8 mouse cellular contexts compared by ENCODE assay signal in genomic region chr4:155148910-155149698, GRCm38 (mm10).
A peak's percentile ranks its signal among the peaks of the same experiment; 100 is the strongest.
DNase-seq lines count a peak whose midpoint lies in the region; ATAC-seq lines count a peak whose summit lies in the region.

No protein-coding gene starts in this region.

- no peak overlapping the region for H3K4me3 ChIP-seq in heart, embryonic 11.5 days (ENCODE audit: low read depth, low read length)

- no peaks in the 10 kb centered on the region for H3K36me3 ChIP-seq in heart, embryonic 11.5 days (ENCODE audit: control insufficient read depth, insufficient read depth, low read length)

- no peaks in the 10 kb centered on the region for H3K27me3 ChIP-seq in heart, embryonic 11.5 days (ENCODE audit: control insufficient read depth, insufficient read depth, low read length)

- H3K4me2 ChIP-seq in heart, embryonic 11.5 days: no peak overlapping the region

- 68% methylated on average over 8 of the region's 8 CpGs for whole genome bisulfite sequencing in heart, embryonic 11.5 days (ENCODE audit: insufficient replicate concordance)

- no peaks in the 10 kb centered on the region for H3K9me3 ChIP-seq in heart, embryonic 11.5 days (replicated peaks; ENCODE audit: control insufficient read depth, low read length)

- peaks cover 29% of the 10 kb centered on the region for H3K4me1 ChIP-seq in heart, embryonic 11.5 days (ENCODE audit: control insufficient read depth, insufficient read depth, low read length)

- no peak overlapping the region for H3K27ac ChIP-seq in heart, embryonic 11.5 days (ENCODE audit: low read depth, low read length)

- no peak overlapping the region for H3K9ac ChIP-seq in heart, embryonic 11.5 days (ENCODE audit: low read depth, low read length)

- ATAC-seq in heart, embryonic 11.5 days (replicated peaks; ENCODE audit: insufficient number of reproducible peaks, low FRiP score, low TSS enrichment): no peak

- DNase-seq in heart, adult 11 months: peak; percentile 99
- DNase-seq in gastrocnemius, postnatal 10 days: peak; percentile 85
- DNase-seq in kidney, adult 9 months: peak; percentile 92
- DNase-seq in lung, postnatal 4 days: peak; percentile 85 to 94
- no peak for DNase-seq in natural killer cell, adult 2 months (ENCODE audit: low spot score in 2 of 2)
- no peak for DNase-seq in thymus, postnatal 10 days (ENCODE audit: low spot score in 2 of 2)
- no peak for DNase-seq in layer of hippocampus, adult 9-11 months

Comparison
In these comparisons a context has a peak if more than half of its experiments do, and no peak if none do; other contexts are left out.
1. DNase-seq: peak in heart, adult 11 months (single experiment), gastrocnemius, postnatal 10 days (single experiment), kidney, adult 9 months (single experiment) and lung, postnatal 4 days (2 of 2); none in natural killer cell, adult 2 months (0 of 2), thymus, postnatal 10 days (0 of 2) and layer of hippocampus, adult 9-11 months (single experiment).